In genomic region chr12:69419017-69419605, GRCm38 (mm10) we compare ENCODE assay signal across 9 mouse cellular contexts. TPM values are rescaled to one million over a fixed set of nuclear protein-coding genes. Genes with fewer than 3 reads are reported as not detected.
DNase-seq lines count a peak whose midpoint lies in the region; ATAC-seq and TF ChIP-seq lines count a peak whose summit lies in the region.
"Had no signal": no experiment of that assay in that cellular context is flagged by ENCODE, and none has a peak within 500 bp of the region (broad histone marks: within the 10 kb centered on the region; RNA-seq: fewer than 3 reads in every experiment).

No protein-coding gene starts in this region.

- no peak overlapping the region for H3K27ac ChIP-seq in kidney, adult 2 months (ENCODE audit: insufficient read depth, low read depth, low read length)
- H3K27ac ChIP-seq in stomach, embryonic 15.5 days: 0 out of 2 replicates have a peak overlapping the region, but pooled peaks have one; percentile 5
- H3K27ac ChIP-seq in intestine, embryonic 15.5 days: no peak overlapping the region
- H3K27ac ChIP-seq: liver, embryonic 14.5 days had no signal

- no peaks in the 10 kb centered on the region for H3K9me3 ChIP-seq in stomach, embryonic 15.5 days
- no peaks in the 10 kb centered on the region for H3K9me3 ChIP-seq in intestine, embryonic 15.5 days

- H3K4me1 ChIP-seq in kidney, adult 2 months (ENCODE audit: control insufficient read depth, insufficient read depth, low read length): peaks cover 4% of the 10 kb centered on the region; the same call in 1 of the 2 replicates
- H3K4me1 ChIP-seq in stomach, embryonic 15.5 days: no peaks in the 10 kb centered on the region; the same call in 1 of the 2 replicates
- H3K4me1 ChIP-seq in intestine, embryonic 15.5 days (replicated peaks): peaks cover 12% of the 10 kb centered on the region; the same call in 1 of the 2 replicates

- no peak for TF ChIP-seq POLR2A in kidney, adult 2 months (IDR thresholded peaks at IDR 0.05; ENCODE audit: low read depth, low read length)

- peak; percentile 40 for DNase-seq in kidney, adult 2 months
- DNase-seq in kidney, postnatal 25 days: no peak
- peak; percentile 20 for DNase-seq in right cerebral cortex, adult 18-20 months
- no peak for DNase-seq in right cerebral cortex, postnatal 14 days
- peak; percentile 17 for DNase-seq in cerebellum, postnatal 36 days
- DNase-seq: heart, postnatal 10 days had no signal

- no peak for ATAC-seq in stomach, embryonic 15.5 days (ENCODE audit: insufficient read depth, low FRiP score, low read depth)
- no peak for ATAC-seq in intestine, embryonic 15.5 days

- H3K27me3 ChIP-seq in kidney, adult 2 months (replicated peaks; ENCODE audit: control insufficient read depth, insufficient read depth, low read length): no peaks in the 10 kb centered on the region
- no peaks in the 10 kb centered on the region for H3K27me3 ChIP-seq in stomach, embryonic 15.5 days (replicated peaks)
- H3K27me3 ChIP-seq in intestine, embryonic 15.5 days (replicated peaks): no peaks in the 10 kb centered on the region

- H3K4me2 ChIP-seq in stomach, embryonic 15.5 days: no peak overlapping the region
- no peak overlapping the region for H3K4me2 ChIP-seq in intestine, embryonic 15.5 days (replicated peaks)

- TF ChIP-seq CTCF in kidney, adult 2 months (conservative IDR thresholded peaks at IDR 0.05; ENCODE audit: insufficient read depth, insufficient read length, low read depth, low read length): no peak

- no peak overlapping the region for H3K4me3 ChIP-seq in kidney, adult 2 months (ENCODE audit: insufficient read depth, low read depth, low read length)
- no peak overlapping the region for H3K4me3 ChIP-seq in stomach, embryonic 15.5 days (replicated peaks)
- no peak overlapping the region for H3K4me3 ChIP-seq in intestine, embryonic 15.5 days (replicated peaks)

- H3K36me3 ChIP-seq in kidney, adult 2 months (ENCODE audit: control insufficient read depth, insufficient read depth, low read length): no peaks in the 10 kb centered on the region
- H3K36me3 ChIP-seq in stomach, embryonic 15.5 days: no peaks in the 10 kb centered on the region
- no peaks in the 10 kb centered on the region for H3K36me3 ChIP-seq in intestine, embryonic 15.5 days

- WGBS in kidney, adult 2 months: 42% methylated on average over 14 of the region's 14 CpGs
- WGBS in stomach, embryonic 15.5 days: 59% methylated on average over 14 of the region's 14 CpGs
- WGBS in intestine, embryonic 15.5 days: 54% methylated on average over 14 of the region's 14 CpGs

- no peak overlapping the region for H3K9ac ChIP-seq in stomach, embryonic 15.5 days
- no peak overlapping the region for H3K9ac ChIP-seq in intestine, embryonic 15.5 days
- H3K9ac ChIP-seq: liver, embryonic 14.5 days had no signal

RNA-seq across cellular contexts. Expression of gene Gm9887, which starts 46.9 kb away (rescaled TPM):
- 0.94 and 1.4 TPM in 2 replicates for polyA plus RNA-seq in kidney, adult 2 months (2012; rRNA removed)
- 2.3 TPM in 2 replicates for polyA plus RNA-seq in stomach, embryonic 15.5 days (2015; fragmentation: Nextera tagmentation; extraction: Ambion mirVana)
- polyA plus RNA-seq in intestine, embryonic 15.5 days (2015; fragmentation: Nextera tagmentation; extraction: Ambion mirVana): 1.7 and 2.0 TPM in 2 replicates

RNA-seq across cellular contexts. Expression of gene Arf6, which starts 47.2 kb away (rescaled TPM):
- 90.7 and 95.6 TPM in 2 replicates for polyA plus RNA-seq in kidney, adult 2 months (2012; rRNA removed)
- polyA plus RNA-seq in stomach, embryonic 15.5 days (2015; fragmentation: Nextera tagmentation; extraction: Ambion mirVana): 59.4 and 63.7 TPM in 2 replicates
- 49.5 and 54.9 TPM in 2 replicates for polyA plus RNA-seq in intestine, embryonic 15.5 days (2015; fragmentation: Nextera tagmentation; extraction: Ambion mirVana)

Comparison
In these comparisons a context has a peak if more than half of its experiments do, and no peak if none do; other contexts are left out.
1. DNase-seq: peak in kidney, adult 2 months (single experiment), right cerebral cortex, adult 18-20 months (single experiment) and cerebellum, postnatal 36 days (2 of 2); none in kidney, postnatal 25 days (0 of 2) and right cerebral cortex, postnatal 14 days (single experiment).